In genomic region chr2:128967661-128968441, GRCm38 (mm10) we compare ENCODE assay signal across 8 mouse cellular contexts. TPM values are rescaled to one million over a fixed set of nuclear protein-coding genes. Genes with fewer than 3 reads are reported as not detected.
A peak's percentile ranks its signal among the peaks of the same experiment; 100 is the strongest.
DNase-seq lines count a peak whose midpoint lies in the region; ATAC-seq and TF ChIP-seq lines count a peak whose summit lies in the region.

Gene Gm10762, minus strand, starts transcription at chr2:128967725.

- no peak for DNase-seq in Patski (ENCODE audit: low read depth, low spot score)
- peak; percentile 86 to 87 for DNase-seq in cerebellum, postnatal 14 days
- DNase-seq in frontal cortex, postnatal 25 days (ENCODE audit: low spot score in 2 of 2) = peak; percentile 60 to 62
- DNase-seq in hindbrain, embryonic 14.5 days (ENCODE audit: low spot score) = peak; percentile 72
- DNase-seq in left cerebral cortex, adult 18-20 months (ENCODE audit: low spot score in 2 of 2) = peak; percentile 55 to 64
- peak; percentile 49 for DNase-seq in retina, postnatal 7 days (ENCODE audit: low read depth, low spot score)
- DNase-seq in urinary bladder, adult 2 months (ENCODE audit: low spot score) = peak; percentile 79

- H3K36me3 ChIP-seq in hindbrain, embryonic 14.5 days (replicated peaks; ENCODE audit: control insufficient read depth, insufficient read depth) = no peaks in the 10 kb centered on the region
- no peaks in the 10 kb centered on the region for H3K36me3 ChIP-seq in macrophage (ENCODE audit: inconsistent target)

- no peaks in the 10 kb centered on the region for H3K9me3 ChIP-seq in hindbrain, embryonic 14.5 days (ENCODE audit: control insufficient read depth, low read length)

- no peaks in the 10 kb centered on the region for H3K27me3 ChIP-seq in Patski
- no peaks in the 10 kb centered on the region for H3K27me3 ChIP-seq in hindbrain, embryonic 14.5 days (ENCODE audit: control insufficient read depth, insufficient read depth, low read length)

- CTCF ChIA-PET in Patski (lab: Charles Lee) = no interaction called here

- peak; percentile 84 for ATAC-seq in Patski
- peak; percentile 72 for ATAC-seq in hindbrain, embryonic 14.5 days (ENCODE audit: low FRiP score)

- H3K4me3 ChIP-seq in hindbrain, embryonic 14.5 days (replicated peaks; ENCODE audit: low read length) = peak within 1 kb of the TSS; percentile 94
- peak within 1 kb of the TSS; percentile 44 for H3K4me3 ChIP-seq in macrophage (ENCODE audit: inconsistent target)

- 0% methylated on average over 70 of the region's 80 CpGs for WGBS in hindbrain, embryonic 14.5 days
- 1% methylated on average over 58 of the region's 80 CpGs for WGBS in macrophage (ENCODE audit: missing documents)

- peaks cover 15% of the 10 kb centered on the region for H3K4me1 ChIP-seq in hindbrain, embryonic 14.5 days (replicated peaks; ENCODE audit: control insufficient read depth, insufficient read depth, low read length)

- peak within 1 kb of the TSS; percentile 100 for H3K9ac ChIP-seq in hindbrain, embryonic 14.5 days

- no peaks in the 10 kb centered on the region for H3K79me2 ChIP-seq in macrophage (ENCODE audit: inconsistent target)

- in situ Hi-C loops in Patski (cut with MboI; ENCODE audit: low pct_unique_long_range_greater_than_20kb) = no loop called here

- peak within 1 kb of the TSS; percentile 75 for H3K4me2 ChIP-seq in hindbrain, embryonic 14.5 days (replicated peaks)

- TF ChIP-seq CTCF in Patski (IDR thresholded peaks at IDR 0.05) = no peak

- H3K27ac ChIP-seq in hindbrain, embryonic 14.5 days = peak within 1 kb of the TSS; percentile 100
- peak within 1 kb of the TSS; percentile 85 for H3K27ac ChIP-seq in macrophage

- POLR2A ChIA-PET in Patski (lab: Charles Lee) = interaction anchor here (0.7 kb wide), 1 partner anchor 104 kb away, joined by 4 read pairs; no protein-coding TSS in a partner anchor

RNA-seq across cellular contexts. Expression of gene Gm10762, which starts in this region (rescaled TPM):
- polyA plus RNA-seq in Patski (2021) (4.8 TPM), macrophage (2018) (1.3 to 1.9 TPM (median 1.7 TPM) in 3 replicates)
- polyA plus RNA-seq in hindbrain, embryonic 14.5 days (2014; fragmentation: Nextera tagmentation; extraction: Ambion mirVana) = 19.8 and 22.8 TPM in 2 replicates
- 1 to 10 TPM; 3.4 TPM for total RNA-seq in left cerebral cortex, adult 18-20 months (2021)
- 1 to 10 TPM in 19 of 26 experiments, under 1 TPM in 3, not detected in 4; 0.79 to 5.0 (median 1.9) TPM for total RNA-seq in macrophage (2018; cell fraction: chromatin; rRNA removed)
- total RNA-seq in macrophage (2018; cell fraction: cytosol; rRNA removed) = 1 to 10 TPM; 1.1 to 3.9 (median 2.1) TPM
- 1 to 10 TPM in 24 of 26 experiments, under 1 TPM in 2; 0.74 to 5.7 (median 2.6) TPM for total RNA-seq in macrophage (2018; cell fraction: nucleus; rRNA removed)
- 3.8 and 4.0 TPM in 2 replicates for polyA plus RNA-seq in urinary bladder, adult 2 months (2012; rRNA removed)
